7 mouse cellular contexts compared by ENCODE assay signal in genomic region chr15:98166963-98167644, GRCm38 (mm10). TPM values are rescaled to one million over a fixed set of nuclear protein-coding genes. Genes with fewer than 3 reads are reported as not detected.
DNase-seq lines count a peak whose midpoint lies in the region; ATAC-seq and TF ChIP-seq lines count a peak whose summit lies in the region.

Gene Ccdc184 (plus strand): TSS chr15:98167158.

- no peak within 1 kb of the TSS for H3K9ac ChIP-seq in lung, embryonic 15.5 days
- peak within 1 kb of the TSS; percentile 66 for H3K9ac ChIP-seq in midbrain, embryonic 15.5 days

- H3K4me2 ChIP-seq in lung, embryonic 15.5 days = peak within 1 kb of the TSS; percentile 58
- peak within 1 kb of the TSS; percentile 54 for H3K4me2 ChIP-seq in midbrain, embryonic 15.5 days

- H3K4me3 ChIP-seq in lung, embryonic 15.5 days = peak within 1 kb of the TSS; percentile 32
- peak within 1 kb of the TSS; percentile 31 for H3K4me3 ChIP-seq in embryonic fibroblast, embryonic 13.5 days (ENCODE audit: insufficient read depth, low read length)
- peak within 1 kb of the TSS; percentile 63 for H3K4me3 ChIP-seq in midbrain, embryonic 15.5 days

- DNase-seq in lung, postnatal 25 days (ENCODE audit: low spot score) = no peak
- DNase-seq in induced T-regulatory cell, adult 2 months (ENCODE audit: low read depth) = peak; percentile 37
- DNase-seq in gastrocnemius, postnatal 4 days (ENCODE audit: low spot score in 2 of 2) = no peak
- DNase-seq in ovary, postnatal 10 days (ENCODE audit: low spot score) = no peak

- TF ChIP-seq POLR2A in embryonic fibroblast, embryonic 13.5 days (IDR thresholded peaks at IDR 0.05; ENCODE audit: low read depth, low read length) = no peak

- no peak for TF ChIP-seq CTCF in embryonic fibroblast, embryonic 13.5 days (IDR thresholded peaks at IDR 0.05; ENCODE audit: borderline replicate concordance, insufficient read depth, low read length)

- H3K36me3 ChIP-seq in lung, embryonic 15.5 days = no peaks in the 10 kb centered on the region
- no peaks in the 10 kb centered on the region for H3K36me3 ChIP-seq in midbrain, embryonic 15.5 days (replicated peaks)

- peak; percentile 16; the same call in 1 of the 2 replicates for ATAC-seq in lung, embryonic 15.5 days (ENCODE audit: borderline replicate concordance, extremely low read depth, low FRiP score, low TSS enrichment)
- peak; percentile 79 for ATAC-seq in midbrain, embryonic 15.5 days (replicated peaks)

- H3K9me3 ChIP-seq in lung, embryonic 15.5 days = no peaks in the 10 kb centered on the region
- no peaks in the 10 kb centered on the region for H3K9me3 ChIP-seq in midbrain, embryonic 15.5 days

- H3K27me3 ChIP-seq in lung, embryonic 15.5 days = peaks cover 74% of the 10 kb centered on the region
- no peaks in the 10 kb centered on the region; the same call in 1 of the 2 replicates for H3K27me3 ChIP-seq in midbrain, embryonic 15.5 days (replicated peaks)

- H3K27ac ChIP-seq in lung, embryonic 15.5 days = no peak within 1 kb of the TSS
- H3K27ac ChIP-seq in embryonic fibroblast, embryonic 13.5 days (ENCODE audit: insufficient read depth, low read length) = no peak within 1 kb of the TSS
- peak within 1 kb of the TSS; percentile 94 for H3K27ac ChIP-seq in midbrain, embryonic 15.5 days

- H3K4me1 ChIP-seq in lung, embryonic 15.5 days = peaks cover 11% of the 10 kb centered on the region
- no peaks in the 10 kb centered on the region for H3K4me1 ChIP-seq in embryonic fibroblast, embryonic 13.5 days (ENCODE audit: control insufficient read depth, insufficient read depth, low read length)
- peaks cover 44% of the 10 kb centered on the region for H3K4me1 ChIP-seq in midbrain, embryonic 15.5 days

- 5% methylated on average over 18 of the region's 18 CpGs for WGBS in lung, embryonic 15.5 days
- under 1% methylated on average over 18 of the region's 18 CpGs for WGBS in midbrain, embryonic 15.5 days

RNA-seq across cellular contexts. Expression of gene Ccdc184, which starts in this region (rescaled TPM):
- polyA plus RNA-seq in lung, embryonic 15.5 days (2015; fragmentation: Nextera tagmentation; extraction: Ambion mirVana) = 0.07 and 0.15 TPM in 2 replicates
- 0.18 and 0.22 TPM in 2 replicates for polyA plus RNA-seq in embryonic fibroblast, embryonic 13.5 days (2011; ENCODE audit: insufficient read length, low read depth, missing spikeins)
- polyA plus RNA-seq in midbrain, embryonic 15.5 days (2015; fragmentation: Nextera tagmentation; extraction: Ambion mirVana) = 113 and 118 TPM in 2 replicates
- not detected for total RNA-seq in gastrocnemius, postnatal 4 days (2021)

Comparison
In these comparisons a context has a peak if more than half of its experiments do, and no peak if none do; other contexts are left out.
1. RNA of gene Ccdc184 (polyA plus RNA-seq): 113 to 118 TPM in midbrain, embryonic 15.5 days; 0.18 to 0.22 TPM in embryonic fibroblast, embryonic 13.5 days and 0.07 to 0.15 TPM in lung, embryonic 15.5 days; every median in the first group is over 10 times any median in the second.
2. Peak in ATAC-seq, H3K4me3 ChIP-seq and H3K4me2 ChIP-seq in lung, embryonic 15.5 days; RNA of the gene not detected or under 1 TPM.
3. Peak in every context shown above with its lines, with median percentiles within 50 percentile points of each other: H3K4me3 ChIP-seq.